Mouse (Mus musculus) hindlimb bud, embryonic 11.5 days (tissue): ENCODE measurements around the gene Asxl2.

Source experiments
- DNase-seq: peaks from one replicate; pipeline ENCODE4 v3.0.0-alpha.2; 2012; ENCODE audit warnings: low read depth, low spot score; ENCODE audit errors: extremely low spot score

The Asxl2 gene

DNA sequence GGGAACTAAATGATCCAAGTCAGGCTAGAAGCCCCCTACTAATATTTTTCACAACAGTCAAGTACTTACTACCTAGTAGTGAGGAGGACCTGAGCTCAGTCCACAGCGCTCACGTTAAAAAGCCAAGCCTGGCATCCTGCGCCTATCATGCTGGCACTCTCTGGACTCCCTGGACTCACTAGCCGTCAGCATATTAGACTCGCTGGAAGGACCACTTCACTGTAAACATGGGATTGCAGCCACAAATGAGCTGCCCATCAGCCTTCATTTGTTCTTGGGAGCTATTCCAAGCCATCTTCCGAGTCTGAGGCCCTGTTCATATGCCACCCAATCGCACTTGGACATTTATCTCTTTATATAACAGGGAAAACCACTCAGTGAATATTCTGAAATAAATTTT lies 114.2 kb downstream of the Asxl2 start:
- no peak for DNase-seq

DNA sequence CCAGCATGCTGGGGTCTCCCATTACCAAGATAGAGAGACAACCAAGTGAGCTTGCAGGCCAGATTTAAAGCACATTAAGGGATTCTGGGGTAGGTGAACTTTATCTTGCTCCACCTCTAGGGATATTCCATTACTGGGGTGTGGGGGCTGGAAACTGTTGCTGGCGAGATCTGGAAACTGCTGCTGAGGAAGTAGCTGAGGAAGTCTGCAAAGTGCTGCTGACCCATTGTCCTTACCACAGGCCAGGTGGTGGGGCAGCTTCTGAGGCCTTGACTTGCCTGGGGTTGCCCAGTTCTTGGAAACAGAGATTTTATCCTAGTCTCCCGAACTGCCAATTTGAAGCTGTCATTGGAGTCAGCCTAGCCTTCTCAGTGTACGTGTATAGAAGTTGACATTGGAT lies 118.8 kb downstream of the Asxl2 start:
- no peak for DNase-seq

DNA sequence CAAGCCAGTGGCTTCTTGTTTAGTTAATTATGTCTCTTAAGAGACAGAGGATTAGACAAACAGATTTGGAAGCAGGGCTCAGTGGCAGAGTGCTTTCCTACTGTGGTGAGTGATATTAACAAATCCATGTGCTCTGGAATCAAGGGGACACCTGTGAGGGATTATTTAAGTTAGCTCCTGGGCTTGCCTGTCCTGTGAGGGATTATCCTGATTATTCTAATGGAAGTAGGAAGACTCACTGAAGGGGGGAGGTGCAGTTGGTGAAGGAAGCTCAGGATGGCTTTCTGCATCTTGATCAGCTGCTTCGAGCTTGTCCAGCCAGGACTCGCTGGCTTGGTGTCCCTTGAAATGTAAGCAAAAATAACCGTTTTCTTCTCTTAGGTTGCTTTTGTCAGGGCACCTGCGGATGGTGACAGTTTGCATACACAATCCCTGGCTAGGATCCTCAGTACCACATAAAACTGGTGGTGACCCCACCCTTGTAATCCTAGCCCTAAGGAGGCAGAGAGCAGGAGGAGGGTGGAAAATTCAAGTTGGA lies 119.5 kb downstream of the Asxl2 start:
- no peak for DNase-seq

DNA sequence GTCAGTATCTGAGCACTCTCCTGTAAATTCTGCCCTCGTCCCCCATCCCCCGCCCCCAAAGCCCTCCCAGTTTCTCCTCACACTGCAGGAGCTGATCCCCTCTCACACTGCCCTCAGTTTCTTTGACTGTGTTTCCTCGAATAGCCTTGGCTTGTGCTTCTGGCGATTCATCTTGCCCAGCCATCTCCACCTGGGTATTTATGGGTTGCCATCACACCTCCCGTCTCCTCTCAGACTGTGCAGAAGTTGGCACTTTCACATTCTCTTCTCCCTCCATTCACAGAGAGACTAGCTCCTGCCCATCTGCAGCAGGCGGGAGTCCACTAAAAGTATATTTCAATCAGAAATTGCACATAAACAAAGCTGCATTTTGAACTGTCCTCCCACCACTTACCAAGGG lies 120.1 kb downstream of the Asxl2 start:
- no peak for DNase-seq

DNA sequence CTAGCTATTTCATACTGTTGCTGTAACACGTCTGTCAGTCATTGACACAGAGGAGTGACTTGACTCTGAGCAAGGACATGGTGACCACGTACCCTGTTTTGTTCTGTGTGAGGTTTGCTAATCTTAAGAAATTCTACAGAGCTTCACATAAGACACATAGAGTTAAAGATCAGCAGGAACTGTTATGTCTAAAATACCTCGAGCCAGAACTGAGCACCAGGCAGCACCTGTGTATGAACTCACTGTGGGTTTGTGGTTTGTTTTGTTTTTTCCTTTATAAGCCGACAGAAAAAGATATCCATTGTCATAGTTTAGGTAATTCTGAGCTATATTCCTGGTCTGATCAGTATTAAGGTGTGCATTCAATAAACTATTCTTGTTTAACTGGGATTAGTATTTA lies 120.8 kb downstream of the Asxl2 start:
- DNase-seq, result no peak

DNA sequence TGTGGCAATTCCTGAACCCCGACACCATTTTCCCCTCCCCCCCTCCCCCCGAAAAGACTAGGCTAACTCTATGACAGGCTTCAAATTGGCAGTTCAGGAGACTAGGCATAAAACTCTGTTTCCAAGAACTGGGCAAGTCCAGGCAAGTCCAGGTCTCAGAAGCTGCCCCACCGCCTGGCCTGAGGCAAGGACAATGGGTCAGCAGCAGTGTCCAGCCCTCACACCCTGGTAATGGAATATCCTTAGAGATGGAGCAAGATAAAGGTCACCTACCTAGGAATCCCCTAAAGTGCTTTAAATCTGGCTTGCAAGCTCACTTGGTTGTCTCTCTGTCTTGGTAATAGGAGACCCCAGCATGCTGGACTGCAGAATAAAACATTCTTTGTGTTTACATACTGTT lies 121.3 kb downstream of the Asxl2 start:
- no peak for DNase-seq

DNA sequence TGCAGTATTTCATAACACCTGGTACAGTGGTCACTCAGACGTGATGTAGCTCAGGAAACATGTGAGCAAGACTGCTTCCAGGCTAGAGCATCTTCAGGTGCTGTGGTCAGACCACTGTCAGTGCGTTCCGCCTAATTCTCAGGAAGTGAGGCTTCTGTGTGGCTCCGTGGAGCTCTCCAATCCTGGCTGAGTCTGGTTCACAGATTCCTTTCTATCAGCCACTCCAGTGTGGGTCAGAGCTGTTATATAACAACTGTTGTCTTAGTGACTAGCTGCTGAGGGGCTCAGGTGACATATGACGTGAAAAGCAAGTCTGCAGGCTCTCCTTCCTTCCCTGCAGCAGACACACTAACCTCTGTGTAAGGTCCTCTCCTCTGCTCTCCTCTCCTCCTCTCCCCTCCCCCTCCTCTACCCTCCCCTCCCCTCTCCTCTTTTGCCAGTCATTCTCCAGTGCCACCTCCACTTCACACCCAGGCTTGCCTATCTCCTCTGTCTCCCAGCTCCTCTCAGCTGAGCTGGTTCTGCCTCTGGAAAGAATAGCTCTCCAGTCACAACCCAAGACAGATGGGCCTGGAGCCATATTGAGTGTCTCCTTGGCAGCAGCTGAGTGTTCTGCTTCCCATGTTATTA lies 122.0 kb downstream of the Asxl2 start:
- DNase-seq, result no peak

DNA sequence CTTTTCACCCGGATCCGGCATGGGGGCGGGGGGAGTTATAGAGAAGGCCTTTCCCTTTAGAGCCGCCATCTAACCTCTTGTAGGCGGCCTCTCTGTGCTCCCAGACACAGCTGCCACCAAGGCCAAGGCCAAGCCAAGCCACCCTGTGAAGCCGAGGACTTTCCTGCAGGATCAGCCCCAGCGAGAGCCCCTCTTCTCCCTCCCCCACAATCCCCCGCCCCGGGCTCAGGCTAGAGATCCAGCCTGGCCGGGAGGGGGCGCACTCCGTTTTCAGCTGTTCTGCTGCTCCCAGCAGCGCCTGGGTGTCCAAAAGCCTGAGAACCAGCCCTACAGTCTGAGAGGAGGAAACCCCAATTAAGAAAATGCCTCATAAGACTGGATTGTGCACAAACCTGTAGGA lies 123.6 kb downstream of the Asxl2 start:
- no peak for DNase-seq
